Mouse (Mus musculus) forebrain, embryonic 13.5 days (tissue): ENCODE measurements around the gene Prmt7. TPM values are rescaled to one million over a fixed set of nuclear protein-coding genes. Genes with fewer than 3 reads are reported as not detected.
A peak's percentile ranks its signal among the peaks of the same experiment; 100 is the strongest.
"Not testable (repeated sequence)": the region's sequence is repeated elsewhere in the genome, so short reads cannot be mapped to it uniquely, and the experiment has no call there.

Experiments used
- ATAC-seq: fragments of 200-750 bp; cut with Nextera tagmentation; 2 replicates; pipeline ENCODE4 v1.8.0; 2017
- H3K27ac ChIP-seq: fragments of 300-500 bp; sonication (generic); 2 replicates; pipeline ENCODE4 v1.5.1; 2015; ENCODE audit warnings: inconsistent platforms, mild to moderate bottlenecking, moderate library complexity
- H3K27me3 ChIP-seq: fragments of 300-500 bp; sonication (generic); 2 replicates; pipeline ENCODE4 v1.6.1; 2015; ENCODE audit warnings: mild to moderate bottlenecking, inconsistent platforms
- H3K36me3 ChIP-seq: fragments of 300-500 bp; sonication (generic); 2 replicates; pipeline ENCODE4 v1.6.1; 2015; ENCODE audit warnings: mild to moderate bottlenecking, inconsistent platforms; ENCODE audit not compliant: poor library complexity, severe bottlenecking
- H3K4me1 ChIP-seq: fragments of 300-500 bp; sonication (generic); 2 replicates; pipeline ENCODE4 v1.6.1; 2015; ENCODE audit warnings: inconsistent platforms
- H3K4me2 ChIP-seq: fragments of 300-500 bp; sonication (generic); 2 replicates; pipeline ENCODE4 v1.6.1; 2015; ENCODE audit warnings: inconsistent platforms, mild to moderate bottlenecking, moderate library complexity
- H3K4me3 ChIP-seq: fragments of 300-500 bp; sonication (generic); 2 replicates; pipeline ENCODE4 v1.5.1; 2015; ENCODE audit warnings: mild to moderate bottlenecking, inconsistent platforms
- H3K9ac ChIP-seq: fragments of 300-500 bp; sonication (generic); 2 replicates; pipeline ENCODE4 v1.6.1; 2015; ENCODE audit warnings: mild to moderate bottlenecking, inconsistent platforms
- H3K9me3 ChIP-seq: fragments of 300-500 bp; sonication (generic); replicated peaks from 2 replicates; pipeline ENCODE4 v1.6.1; 2016; ENCODE audit warnings: inconsistent platforms
- WGBS: fragments of 180-500 bp; shearing (Covaris S2); methylation state at CpG from one replicate; pipeline ENCODE4 v1.1.7; 2015; 5-methylcytosine and 5-hydroxymethylcytosine counted together
- polyA plus RNA-seq: library from polyadenylated mRNA; unstranded; fragments of >200 nt; fragmentation: Nextera tagmentation; extraction: Ambion mirVana; gene quantifications from 2 replicates; pipeline ENCODE4 v1.2.1, GENCODE M21; 2015

Prmt7 gene
- polyA plus RNA-seq, 1 experiment from 2014 or later = 50.4 TPM

- Histone ChIP-seq H3K9ac (no peak overlapping the region), H3K36me3 (peaks cover 69% of the 10 kb centered on the region), H3K4me3 (no peak overlapping the region), H3K27me3 (no peaks in the 10 kb centered on the region), H3K27ac (no peak overlapping the region), H3K4me2 (no peak overlapping the region), H3K4me1 (no peaks in the 10 kb centered on the region), H3K9me3 (no peaks in the 10 kb centered on the region)
- 94% methylated on average over 3 of the region's 3 CpGs for WGBS
- no peak for ATAC-seq
Measured at GRCm38 (mm10) chr8:106186394-106186793, 24.3 kb upstream of the Prmt7 start.

- H3K36me3 ChIP-seq = peaks cover 82% of the 10 kb centered on the region
- ATAC-seq = no peak
- H3K4me2 ChIP-seq = no peak overlapping the region
- WGBS = 97% methylated on average over 4 of the region's 4 CpGs
- no peaks in the 10 kb centered on the region for H3K4me1 ChIP-seq
- no peak overlapping the region for H3K4me3 ChIP-seq
- no peaks in the 10 kb centered on the region for H3K27me3 ChIP-seq
- no peak overlapping the region for H3K27ac ChIP-seq
- no peaks in the 10 kb centered on the region for H3K9me3 ChIP-seq
- no peak overlapping the region for H3K9ac ChIP-seq
Measured at GRCm38 (mm10) chr8:106189162-106189561, 21.6 kb upstream of the Prmt7 start.

- Histone ChIP-seq H3K27me3 (no peaks in the 10 kb centered on the region), H3K9ac (no peak overlapping the region)
Measured at GRCm38 (mm10) chr8:106191639-106192038, 19.1 kb upstream of the Prmt7 start.

GRCm38 (mm10) chr8:106193162-106193561 is 17.6 kb upstream of the Prmt7 start:
- WGBS = 87% methylated on average over 6 of the region's 6 CpGs
- Histone ChIP-seq H3K4me2 (no peak overlapping the region), H3K4me1 (no peaks in the 10 kb centered on the region), H3K27me3 (no peaks in the 10 kb centered on the region), H3K4me3 (no peak overlapping the region), H3K27ac (no peak overlapping the region), H3K9ac (no peak overlapping the region), H3K9me3 (no peaks in the 10 kb centered on the region), H3K36me3 (peaks cover 89% of the 10 kb centered on the region)
- ATAC-seq = no peak

More at GRCm38 (mm10) chr8:106191639-106192038, 19.1 kb upstream of the Prmt7 start:
- Histone ChIP-seq H3K4me2 (no peak overlapping the region), H3K9me3 (no peaks in the 10 kb centered on the region), H3K4me1 (no peaks in the 10 kb centered on the region), H3K36me3 (peaks cover 90% of the 10 kb centered on the region), H3K4me3 (no peak overlapping the region), H3K27ac (no peak overlapping the region)
- WGBS = 89% methylated on average over 5 of the region's 5 CpGs
- ATAC-seq = no peak

DNA sequence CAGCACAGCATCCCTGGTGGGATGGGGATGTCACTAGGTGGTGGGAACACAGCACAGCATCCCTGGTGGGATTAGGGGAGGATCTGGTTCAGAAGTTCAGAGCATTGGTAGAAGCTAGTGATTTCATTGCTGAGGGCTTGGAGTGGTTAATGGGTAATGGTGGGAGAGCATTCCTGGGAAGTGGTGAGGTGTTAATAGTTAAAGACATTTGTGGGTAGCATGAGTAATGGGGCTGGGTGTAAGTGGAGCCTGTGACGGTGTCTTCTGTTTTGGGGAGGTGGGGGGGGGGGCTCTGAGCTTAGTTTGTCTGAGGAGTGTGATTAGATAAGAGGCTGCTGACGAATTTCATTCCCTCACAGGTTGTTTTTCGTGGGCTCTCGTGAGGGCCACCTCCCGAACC is 16.7 kb upstream of the Prmt7 start:
- no peak overlapping the region for H3K4me2 ChIP-seq
- H3K27me3 ChIP-seq = no peaks in the 10 kb centered on the region
- no peak overlapping the region for H3K9ac ChIP-seq
- no peak for ATAC-seq
- no peak overlapping the region for H3K4me3 ChIP-seq
- H3K27ac ChIP-seq = no peak overlapping the region
- 90% methylated on average over 5 of the region's 5 CpGs for WGBS
- H3K36me3 ChIP-seq = peaks cover 91% of the 10 kb centered on the region
- H3K4me1 ChIP-seq = no peaks in the 10 kb centered on the region
- H3K9me3 ChIP-seq = no peaks in the 10 kb centered on the region

- no peak overlapping the region for H3K4me2 ChIP-seq
- no peak for ATAC-seq
- H3K9me3 ChIP-seq = no peaks in the 10 kb centered on the region
- no peak overlapping the region for H3K9ac ChIP-seq
- H3K4me1 ChIP-seq = no peaks in the 10 kb centered on the region
- peaks cover 94% of the 10 kb centered on the region for H3K36me3 ChIP-seq
- 0% methylated on average over 1 of the region's 1 CpGs for WGBS
- no peak overlapping the region for H3K27ac ChIP-seq
- H3K27me3 ChIP-seq = no peaks in the 10 kb centered on the region
- no peak overlapping the region for H3K4me3 ChIP-seq
Measured at GRCm38 (mm10) chr8:106198741-106199140, 12.0 kb upstream of the Prmt7 start.

DNA sequence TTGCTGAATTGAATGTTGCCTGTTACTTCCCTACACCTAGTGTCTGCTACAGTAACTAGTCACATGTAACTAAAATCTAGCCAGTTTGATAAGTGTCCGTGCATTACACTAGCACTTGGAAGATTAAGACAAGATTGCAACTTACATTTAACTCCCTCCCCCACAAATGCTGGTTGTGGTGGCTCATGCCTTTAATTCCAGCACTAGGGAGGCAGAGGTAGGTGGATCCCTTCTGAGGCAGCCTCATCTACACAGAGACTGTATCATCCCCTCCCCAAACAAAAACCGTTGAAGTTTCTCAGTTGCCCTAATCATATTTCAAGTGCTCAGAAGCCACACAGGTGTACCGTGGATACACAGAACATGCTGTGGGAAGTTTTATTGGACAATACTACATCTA is 11.1 kb upstream of the Prmt7 start:
- ATAC-seq, H3K9ac ChIP-seq, H3K4me1 ChIP-seq, H3K27ac ChIP-seq, H3K4me2 ChIP-seq, H3K9me3 ChIP-seq, H3K4me3 ChIP-seq, H3K27me3 ChIP-seq: not testable (repeated sequence)
- peaks cover 93% of the 10 kb centered on the region for H3K36me3 ChIP-seq
- WGBS = 92% methylated on average over 3 of the region's 3 CpGs

GRCm38 (mm10) chr8:106210035-106210731 is 553 bp upstream of the Prmt7 start:
- no peaks in the 10 kb centered on the region for H3K9me3 ChIP-seq
- peak overlapping the region; percentile 94 for H3K27ac ChIP-seq
- peak; percentile 79 for ATAC-seq
- H3K4me3 ChIP-seq = peak overlapping the region; percentile 86
- H3K4me2 ChIP-seq = peak overlapping the region; percentile 86
- peak overlapping the region; percentile 92 for H3K9ac ChIP-seq
- peaks cover 20% of the 10 kb centered on the region for H3K4me1 ChIP-seq
- H3K36me3 ChIP-seq = peaks cover 50% of the 10 kb centered on the region
- under 1% methylated on average over 35 of the region's 35 CpGs for WGBS
- H3K27me3 ChIP-seq = no peaks in the 10 kb centered on the region

DNA sequence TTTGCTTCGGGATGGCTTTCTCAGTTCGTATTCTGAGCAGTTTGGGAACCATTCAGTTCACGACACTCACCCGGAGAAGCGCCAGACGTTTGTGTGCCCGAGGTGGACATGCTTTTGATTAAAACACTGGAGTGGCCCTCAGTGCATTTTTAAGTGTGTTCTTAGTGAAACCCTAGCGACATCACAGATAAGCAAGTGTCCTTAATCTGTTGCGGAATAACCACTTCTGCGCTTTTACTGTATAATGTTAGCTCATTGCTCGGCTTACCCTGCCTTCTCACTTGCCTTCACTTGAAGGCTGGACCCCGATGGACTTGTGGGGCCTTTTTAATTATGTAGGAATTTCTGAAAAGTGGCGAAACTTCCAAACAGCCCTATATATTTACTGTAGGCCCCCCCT is 685 bp downstream of the Prmt7 start:
- WGBS = 5% methylated on average over 13 of the region's 13 CpGs

DNA sequence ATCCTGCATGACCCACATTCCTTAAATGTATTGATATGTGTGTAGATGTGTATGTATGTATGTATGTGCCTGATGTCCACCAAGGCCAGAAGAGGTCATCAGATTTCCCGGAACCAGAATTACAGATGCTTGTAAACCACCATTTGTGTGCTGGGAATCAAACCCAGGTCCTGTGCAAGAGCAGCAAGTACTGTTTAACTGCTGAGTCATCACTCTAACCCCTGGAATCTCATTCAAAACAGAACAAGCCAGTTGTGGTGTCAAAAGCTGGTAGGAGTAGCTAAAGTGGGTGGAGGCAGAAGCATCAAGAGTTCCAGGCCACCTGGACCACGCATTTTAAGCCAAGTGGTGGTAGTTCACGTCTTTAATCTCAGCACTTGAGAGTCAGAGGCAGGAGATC is 3.2 kb downstream of the Prmt7 start:
- Histone ChIP-seq H3K27ac (no peak overlapping the region), H3K9me3 (no peaks in the 10 kb centered on the region), H3K9ac (no peak overlapping the region), H3K4me2 (no peak overlapping the region), H3K36me3 (peaks cover 62% of the 10 kb centered on the region), H3K4me1 (peaks cover 16% of the 10 kb centered on the region), H3K4me3 (no peak overlapping the region), H3K27me3 (no peaks in the 10 kb centered on the region)
- no peak for ATAC-seq
- 91% methylated on average over 3 of the region's 3 CpGs for WGBS

More for the DNA sequence above, 685 bp downstream of the Prmt7 start:
- no peaks in the 10 kb centered on the region for H3K9me3 ChIP-seq
- H3K4me3 ChIP-seq = peak overlapping the region; percentile 86
- peak overlapping the region; percentile 94 for H3K27ac ChIP-seq
- no peak for ATAC-seq
- peak overlapping the region; percentile 92 for H3K9ac ChIP-seq
- H3K27me3 ChIP-seq = no peaks in the 10 kb centered on the region
- peak overlapping the region; percentile 86 for H3K4me2 ChIP-seq
- H3K36me3 ChIP-seq = peaks cover 53% of the 10 kb centered on the region
- peaks cover 20% of the 10 kb centered on the region for H3K4me1 ChIP-seq

DNA sequence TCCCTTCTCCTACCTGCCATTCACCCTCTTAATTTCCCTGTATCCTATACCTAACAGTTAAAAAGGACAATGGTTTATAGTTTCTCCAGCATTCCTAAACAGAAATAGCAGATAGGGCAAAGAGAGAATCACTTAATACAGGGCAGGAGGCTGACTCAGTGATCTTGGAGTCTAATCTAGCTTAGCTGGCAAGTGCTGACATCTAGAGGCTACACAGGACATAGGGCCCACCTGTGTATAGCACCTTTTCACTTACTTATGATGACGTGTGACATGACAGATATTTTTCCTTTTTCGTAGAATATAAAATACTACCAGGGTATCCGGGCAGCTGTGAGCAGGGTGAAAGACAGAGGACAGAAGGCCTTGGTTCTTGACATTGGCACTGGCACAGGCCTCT is 8.9 kb downstream of the Prmt7 start:
- Histone ChIP-seq H3K4me2 (no peak overlapping the region), H3K27ac (no peak overlapping the region), H3K9ac (no peak overlapping the region), H3K27me3 (no peaks in the 10 kb centered on the region), H3K36me3 (peaks cover 93% of the 10 kb centered on the region), H3K4me1 (no peaks in the 10 kb centered on the region), H3K9me3 (no peaks in the 10 kb centered on the region), H3K4me3 (no peak overlapping the region)
- no peak for ATAC-seq
- WGBS = 91% methylated on average over 3 of the region's 3 CpGs

GRCm38 (mm10) chr8:106226589-106226988 is 15.9 kb downstream of the Prmt7 start:
- no peak for ATAC-seq
- H3K9ac ChIP-seq = no peak overlapping the region
- H3K4me1 ChIP-seq = no peaks in the 10 kb centered on the region
- no peaks in the 10 kb centered on the region for H3K9me3 ChIP-seq
- no peak overlapping the region for H3K27ac ChIP-seq
- WGBS = 43% methylated on average over 9 of the region's 9 CpGs
- no peaks in the 10 kb centered on the region for H3K27me3 ChIP-seq
- peaks cover 86% of the 10 kb centered on the region for H3K36me3 ChIP-seq
- no peak overlapping the region for H3K4me2 ChIP-seq
- no peak overlapping the region for H3K4me3 ChIP-seq

GRCm38 (mm10) chr8:106231536-106231935 is 20.8 kb downstream of the Prmt7 start:
- no peak for ATAC-seq

More at GRCm38 (mm10) chr8:106231536-106231935, 20.8 kb downstream of the Prmt7 start:
- no peaks in the 10 kb centered on the region for H3K27me3 ChIP-seq
- H3K4me1 ChIP-seq = no peaks in the 10 kb centered on the region
- no peak overlapping the region for H3K27ac ChIP-seq
- H3K4me2 ChIP-seq = no peak overlapping the region
- no peaks in the 10 kb centered on the region for H3K9me3 ChIP-seq
- no peak overlapping the region for H3K9ac ChIP-seq
- peaks cover 71% of the 10 kb centered on the region for H3K36me3 ChIP-seq
- H3K4me3 ChIP-seq = no peak overlapping the region
- WGBS = 96% methylated on average over 7 of the region's 7 CpGs
